Mouse (Mus musculus) bone marrow, adult 2 months (tissue): ENCODE results near the gene Spsb4. TPM values are rescaled to one million over a fixed set of nuclear protein-coding genes. Genes with fewer than 3 reads are reported as not detected.
"Not testable (repeated sequence)": the region's sequence is repeated elsewhere in the genome, so short reads cannot be mapped to it uniquely, and the experiment has no call there.

ENCODE experiments used
- H3K27ac ChIP-seq: fragments of 200-500 bp; 2 replicates; pipeline ENCODE4 v1.5.1; 2012; ENCODE audit warnings: low read depth, mild to moderate bottlenecking, control low read depth, inconsistent platforms, low read length; ENCODE audit not compliant: control insufficient read depth, poor library complexity, insufficient read depth
- H3K4me1 ChIP-seq: fragments of 200-500 bp; 2 replicates; pipeline ENCODE4 v1.6.1; 2011; ENCODE audit warnings: low read length; ENCODE audit not compliant: control insufficient read depth, insufficient read depth
- H3K4me3 ChIP-seq: fragments of 200-500 bp; replicated peaks from 2 replicates; pipeline ENCODE3; 2011; ENCODE audit warnings: mild to moderate bottlenecking, low read depth, low read length, control low read depth; ENCODE audit not compliant: control insufficient read depth
- CTCF ChIP-seq: fragments of 200-500 bp; IDR thresholded peaks from 2 replicates; pipeline ENCODE4 v1.5.1; 2011; ENCODE audit warnings: low read length, control low read depth; ENCODE audit not compliant: control insufficient read depth, insufficient read depth
- POLR2A ChIP-seq: fragments of 200-500 bp; IDR thresholded peaks from 2 replicates; pipeline ENCODE4 v1.6.1; 2011; ENCODE audit warnings: low read depth, mild to moderate bottlenecking, control low read depth, low read length, borderline replicate concordance; ENCODE audit not compliant: control insufficient read depth
- whole genome bisulfite sequencing: fragments of 180-500 bp; shearing (Covaris S2); methylation state at CpG from one replicate; pipeline ENCODE4 v1.1.7; 2018; 5-methylcytosine and 5-hydroxymethylcytosine counted together
- polyA plus RNA-seq: library from polyadenylated mRNA; stranded (reverse); fragments of >200 nt; gene quantifications from 2 replicates; pipeline ENCODE4 v1.2.4, GENCODE M21; 2011; ENCODE audit warnings: low replicate concordance; ENCODE audit not compliant: missing spikeins, insufficient read depth, insufficient read length

Spsb4 gene
- polyA plus RNA-seq, 1 experiment = 1.5 TPM

- TF ChIP-seq CTCF = no peak
- no peak for TF ChIP-seq POLR2A
- no peaks in the 10 kb centered on the region for H3K4me1 ChIP-seq
- 81% methylated on average over 5 of the region's 5 CpGs for WGBS
- no peak overlapping the region for H3K4me3 ChIP-seq
- no peak overlapping the region for H3K27ac ChIP-seq
These were observed 71.5 kb downstream of the Spsb4 start for GRCm38 (mm10) chr9:96947171-96947570.

DNA sequence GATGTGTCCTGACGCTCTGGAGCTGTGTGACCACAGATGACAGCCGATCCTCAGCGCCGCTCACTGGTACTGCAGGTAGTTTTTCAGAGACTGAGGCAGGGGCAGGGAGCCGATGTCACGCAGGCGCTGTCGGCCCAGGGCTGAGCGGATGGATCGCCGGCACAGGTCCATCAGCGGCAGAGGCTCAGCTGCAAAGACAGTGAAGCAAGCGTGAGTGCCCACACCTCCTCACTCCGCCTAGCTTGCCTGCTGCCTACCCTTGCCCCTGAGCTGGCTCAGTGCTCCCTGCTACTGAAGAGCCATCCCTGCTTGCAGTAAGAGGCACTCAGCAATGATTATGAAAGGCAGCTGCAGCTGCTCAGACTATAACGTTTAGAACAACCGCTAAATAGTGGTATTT is 74.1 kb downstream of the Spsb4 start:
- TF ChIP-seq CTCF (no peak), POLR2A (no peak)
- WGBS = 82% methylated on average over 16 of the region's 16 CpGs
- Histone ChIP-seq H3K4me1 (no peaks in the 10 kb centered on the region), H3K27ac (no peak overlapping the region), H3K4me3 (no peak overlapping the region)

DNA sequence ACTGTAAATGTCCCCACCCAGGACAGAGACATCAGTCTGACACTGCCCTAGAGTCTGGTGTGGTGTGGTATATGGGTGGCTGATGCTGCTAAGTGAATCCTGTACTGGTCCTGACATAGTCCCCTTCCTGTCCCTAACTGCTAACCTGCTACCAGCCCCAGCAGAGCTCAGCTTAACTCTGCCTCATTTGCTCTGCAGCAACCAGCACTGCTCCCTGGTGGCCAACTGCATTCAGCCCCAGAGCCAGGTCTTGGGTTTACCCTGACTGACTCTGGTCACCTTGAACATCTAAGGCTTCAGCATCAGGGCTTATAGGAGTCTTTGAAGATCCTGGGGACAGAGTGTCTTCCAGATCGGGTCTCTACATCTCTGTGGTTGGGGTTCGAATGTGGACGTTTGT is 75.7 kb downstream of the Spsb4 start:
- WGBS = 81% methylated on average over 3 of the region's 3 CpGs
- Histone ChIP-seq H3K4me1 (no peaks in the 10 kb centered on the region; the same call in 1 of the 2 replicates), H3K4me3 (no peak overlapping the region), H3K27ac (no peak overlapping the region)
- TF ChIP-seq POLR2A (no peak), CTCF (peak; percentile 44; the same call in 1 of the 2 replicates)

GRCm38 (mm10) chr9:96938887-96939286 is 79.8 kb downstream of the Spsb4 start:
- TF ChIP-seq POLR2A (no peak), CTCF (no peak)
- Histone ChIP-seq H3K4me1 (no peaks in the 10 kb centered on the region; the same call in 1 of the 2 replicates), H3K4me3 (no peak overlapping the region), H3K27ac (no peak overlapping the region)
- WGBS = 71% methylated on average over 5 of the region's 5 CpGs

GRCm38 (mm10) chr9:96936427-96936826 is 82.2 kb downstream of the Spsb4 start:
- H3K4me1 ChIP-seq, H3K4me3 ChIP-seq, H3K27ac ChIP-seq: not testable (repeated sequence)
- 44% methylated on average over 2 of the region's 2 CpGs for WGBS

DNA sequence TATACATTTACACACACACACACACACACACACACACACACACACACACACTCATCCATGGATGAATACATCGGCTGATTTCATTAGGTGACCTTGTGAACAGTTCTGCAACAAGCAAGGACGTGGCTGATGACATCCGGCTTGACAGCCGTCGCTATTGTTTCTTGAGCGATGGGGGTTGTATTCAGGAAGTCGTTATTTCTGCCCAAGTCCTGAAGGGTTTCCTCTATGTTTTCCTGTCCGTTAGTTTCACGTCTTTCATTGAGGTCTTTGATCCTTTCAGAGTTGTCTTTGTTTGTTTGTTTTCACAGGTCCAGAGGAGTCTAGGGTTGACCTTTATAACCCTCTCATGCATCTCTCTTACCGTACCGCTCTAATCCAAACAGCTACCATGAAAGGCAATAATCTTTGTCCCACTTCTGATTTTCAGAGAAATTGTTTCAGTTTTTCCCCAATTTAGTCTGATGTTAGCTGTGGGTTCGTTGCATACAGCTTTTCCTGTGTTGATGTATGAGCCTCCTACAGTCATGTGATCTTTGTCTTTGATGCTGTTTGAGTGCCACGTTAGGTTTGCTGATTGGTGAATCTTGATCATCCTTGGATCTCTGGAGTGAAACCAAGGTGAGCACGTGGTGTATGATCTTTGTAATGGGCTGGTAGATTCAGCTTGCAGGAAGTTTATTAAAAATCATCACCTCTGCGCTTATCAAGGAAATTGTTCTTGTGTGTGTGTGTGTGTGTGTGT is 82.9 kb downstream of the Spsb4 start:
- H3K27ac ChIP-seq = no peak overlapping the region
- H3K4me3 ChIP-seq = no peak overlapping the region
- H3K4me1 ChIP-seq = no peaks in the 10 kb centered on the region; the same call in 1 of the 2 replicates
- WGBS = 6% methylated on average over 15 of the region's 15 CpGs
- no peak for TF ChIP-seq CTCF
- no peak for TF ChIP-seq POLR2A

GRCm38 (mm10) chr9:96934816-96935215 is 83.8 kb downstream of the Spsb4 start:
- H3K27ac ChIP-seq = no peak overlapping the region
- no peaks in the 10 kb centered on the region; the same call in 1 of the 2 replicates for H3K4me1 ChIP-seq
- TF ChIP-seq CTCF (no peak), POLR2A (no peak)
- WGBS = 58% methylated on average over 3 of the region's 3 CpGs
- no peak overlapping the region for H3K4me3 ChIP-seq

DNA sequence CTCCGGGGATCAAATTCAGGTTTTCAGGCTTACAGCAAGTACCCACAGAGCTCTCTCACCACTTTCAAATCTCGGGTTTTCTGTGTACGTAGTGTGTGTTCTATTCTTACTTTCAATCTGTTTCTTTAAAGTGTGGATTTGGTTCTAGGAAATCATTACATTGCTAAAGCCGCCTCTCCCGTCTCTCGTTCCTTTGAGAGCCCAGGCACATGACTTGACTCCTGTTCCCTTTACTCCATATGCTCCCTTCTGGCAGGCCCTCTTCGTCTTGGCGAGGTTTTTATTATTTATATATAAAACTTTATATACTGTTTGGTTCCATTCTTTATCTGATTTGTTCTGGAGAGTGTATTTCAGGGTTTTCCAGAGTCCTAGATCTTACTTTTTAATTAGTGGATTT is 85.9 kb downstream of the Spsb4 start:
- Histone ChIP-seq H3K27ac (no peak overlapping the region), H3K4me3 (no peak overlapping the region), H3K4me1 (no peaks in the 10 kb centered on the region; the same call in 1 of the 2 replicates)
- 89% methylated on average over 8 of the region's 8 CpGs for WGBS
- TF ChIP-seq CTCF (no peak), POLR2A (no peak)
